Mouse (Mus musculus): ENCODE data around the gene Pglyrp1.
A peak's percentile ranks its signal among the peaks of the same experiment; 100 is the strongest.

The Pglyrp1 gene

DNA sequence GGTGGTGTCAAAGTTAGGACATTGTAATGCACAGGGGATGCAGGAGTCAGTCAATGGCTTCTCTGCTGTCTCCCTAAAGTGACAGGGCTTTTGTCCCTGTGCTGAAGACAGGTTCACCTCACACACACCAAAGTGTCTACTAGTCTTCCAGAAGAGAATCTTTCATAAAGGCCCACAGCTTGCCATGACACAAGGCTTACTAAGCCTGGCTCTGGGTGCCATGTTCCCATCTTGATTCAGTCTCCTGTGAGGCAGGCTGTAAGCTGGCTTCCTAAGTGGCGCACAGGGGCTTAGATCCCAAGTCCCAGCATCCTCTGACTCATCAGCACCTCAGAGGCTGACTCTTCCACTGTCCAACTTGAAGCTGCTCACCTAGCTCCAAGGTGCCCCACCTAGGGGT is 15.8 kb downstream of the Pglyrp1 start:
- no peak for DNase-seq (ENCODE audit: inconsistent ontology term)

- DNase-seq (ENCODE audit: inconsistent ontology term) = no peak
Measured at GRCm38 (mm10) chr7:18890848-18891247, 19.7 kb downstream of the Pglyrp1 start.

- DNase-seq (ENCODE audit: inconsistent ontology term) = peak; percentile 81
Measured at GRCm38 (mm10) chr7:18891872-18892599, 20.9 kb downstream of the Pglyrp1 start.

GRCm38 (mm10) chr7:18893009-18893408 is 21.9 kb downstream of the Pglyrp1 start:
- no peak for DNase-seq (ENCODE audit: inconsistent ontology term)

DNA sequence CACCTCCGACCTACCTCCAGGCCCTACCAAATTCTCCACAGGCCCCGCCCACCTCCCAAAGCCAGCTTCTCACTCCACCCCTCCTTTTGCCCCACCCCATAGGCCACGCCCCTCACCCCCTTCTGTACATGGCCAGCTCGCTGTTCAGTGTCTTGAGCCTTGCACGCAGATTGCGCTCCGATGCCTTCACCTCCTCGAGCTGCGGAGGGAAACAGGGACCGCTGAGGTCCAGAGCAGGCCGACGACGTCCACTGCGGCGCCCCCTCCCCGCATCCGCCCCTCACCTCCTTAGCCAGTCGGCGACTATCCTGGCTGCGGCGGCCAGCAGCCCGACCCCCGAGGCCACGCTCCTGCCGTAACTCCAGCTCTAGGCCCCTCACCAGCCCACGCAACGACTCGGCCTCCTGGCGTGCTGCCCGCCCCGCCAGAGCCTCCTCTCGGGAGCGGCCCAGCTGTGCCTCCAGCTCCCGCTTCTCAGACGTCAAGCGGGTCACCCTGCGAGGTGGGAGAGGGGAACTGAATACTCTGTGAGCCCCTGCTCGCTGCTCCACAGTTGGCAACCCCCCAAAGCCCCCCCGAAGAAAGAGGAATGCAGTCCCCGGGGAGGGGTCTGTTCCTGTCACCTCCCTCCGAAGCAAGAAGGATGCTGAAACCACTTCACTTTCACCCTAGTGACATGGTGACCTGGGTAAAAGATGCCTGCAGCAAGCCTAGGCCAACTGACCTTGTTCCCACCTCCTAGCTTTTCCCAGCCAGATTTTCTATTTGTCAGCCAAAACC is 22.7 kb downstream of the Pglyrp1 start:
- peak; percentile 63 for DNase-seq (ENCODE audit: inconsistent ontology term)

DNA sequence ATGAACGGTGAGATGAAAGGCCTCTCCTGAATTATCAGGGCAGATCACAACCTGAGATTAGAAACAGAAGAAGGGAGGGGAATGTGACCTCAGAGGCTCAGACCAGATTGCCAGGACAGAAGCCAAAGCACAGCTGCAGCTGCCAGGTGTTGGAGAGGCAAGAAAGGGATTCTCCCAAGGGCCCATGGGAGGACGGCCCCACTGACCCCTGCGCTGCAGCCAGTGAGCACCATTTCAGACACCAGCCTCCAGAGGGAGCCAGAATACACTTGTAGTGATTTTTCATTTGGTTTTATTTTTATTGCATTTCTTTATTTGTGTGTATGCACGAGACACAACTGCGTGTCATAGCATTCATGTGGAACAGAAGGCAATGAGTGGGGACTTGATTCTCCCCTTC is 25.4 kb downstream of the Pglyrp1 start:
- peak; percentile 27 for DNase-seq (ENCODE audit: inconsistent ontology term)

DNA sequence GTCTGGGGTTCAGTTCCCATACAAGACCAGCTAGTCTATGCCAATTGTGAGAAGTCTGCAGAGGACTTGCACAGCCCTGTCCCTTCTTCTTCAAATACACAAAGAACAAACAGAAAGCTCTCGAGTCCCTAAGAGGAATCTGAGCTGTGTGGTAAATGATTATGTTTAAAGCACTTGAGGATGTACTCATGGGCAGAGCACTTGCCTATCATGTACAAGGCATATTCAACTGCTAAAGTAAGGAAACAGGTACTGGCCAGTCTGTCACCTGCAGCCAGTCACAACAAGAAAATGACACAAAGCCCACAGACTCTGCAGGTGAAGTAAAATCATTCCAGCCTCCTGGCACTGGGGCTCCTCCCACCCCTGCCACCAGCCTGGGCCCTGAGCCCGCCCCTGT is 29.4 kb downstream of the Pglyrp1 start:
- no peak for DNase-seq (ENCODE audit: inconsistent ontology term)

- no peak for DNase-seq (ENCODE audit: inconsistent ontology term)
Measured at GRCm38 (mm10) chr7:18902486-18902885, 31.4 kb downstream of the Pglyrp1 start.

GRCm38 (mm10) chr7:18904971-18905370 is 33.8 kb downstream of the Pglyrp1 start:
- no peak for DNase-seq (ENCODE audit: inconsistent ontology term)

GRCm38 (mm10) chr7:18909797-18910196 is 38.7 kb downstream of the Pglyrp1 start:
- no peak for DNase-seq (ENCODE audit: inconsistent ontology term)

- peak; percentile 100 for DNase-seq (ENCODE audit: inconsistent ontology term)
Measured at GRCm38 (mm10) chr7:18910241-18910831, 39.2 kb downstream of the Pglyrp1 start, which contains the start of gene Ccdc61. Ccdc61 (minus strand) TSS chr7:18910415.

- no peak for DNase-seq (ENCODE audit: inconsistent ontology term)
Measured at GRCm38 (mm10) chr7:18916254-18916653, 45.1 kb downstream of the Pglyrp1 start.

DNA sequence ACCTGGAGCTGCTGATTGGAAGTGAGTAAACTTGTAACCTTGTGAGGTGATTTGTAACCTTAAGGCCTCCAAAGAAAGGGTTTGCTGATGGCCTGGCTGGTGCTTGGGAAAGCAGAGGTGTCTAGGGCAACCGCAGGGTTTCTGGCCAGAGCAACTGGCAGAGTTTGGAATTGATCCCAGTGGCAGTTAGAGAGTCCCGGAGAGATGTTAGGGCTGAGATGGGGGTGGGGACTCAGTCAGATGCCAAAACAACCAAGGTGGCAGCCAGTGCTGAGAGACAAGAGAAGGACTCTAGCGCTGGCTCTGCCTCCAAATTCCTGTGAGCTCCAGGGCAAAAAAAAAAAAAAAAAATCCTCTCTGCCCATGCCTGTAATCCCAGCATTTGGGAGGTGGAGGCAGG is 46.8 kb downstream of the Pglyrp1 start:
- DNase-seq (ENCODE audit: inconsistent ontology term) = peak; percentile 53

DNA sequence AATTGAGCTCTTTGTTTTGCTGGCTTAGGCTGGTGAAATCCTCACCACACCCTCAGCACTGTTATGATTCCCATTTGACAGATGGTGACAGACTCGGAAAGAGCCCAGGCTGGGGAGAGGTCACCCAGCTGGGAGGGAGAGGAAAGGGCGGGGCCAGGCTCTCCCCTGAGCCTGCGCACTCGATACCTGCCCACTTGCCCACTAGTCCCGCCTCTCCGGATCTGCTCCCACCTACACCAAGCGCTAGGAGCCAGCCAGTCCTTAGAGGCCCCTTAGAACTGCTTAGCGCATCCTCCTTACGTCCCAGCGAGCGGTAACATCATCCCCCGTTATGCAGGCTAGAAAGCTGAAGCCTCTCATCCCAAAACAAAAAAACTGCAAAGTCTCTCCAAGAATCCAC is 49.9 kb downstream of the Pglyrp1 start:
- DNase-seq (ENCODE audit: inconsistent ontology term) = peak; percentile 28

- no peak for DNase-seq (ENCODE audit: inconsistent ontology term)
Measured at GRCm38 (mm10) chr7:18922807-18923206, 51.7 kb downstream of the Pglyrp1 start.

DNA sequence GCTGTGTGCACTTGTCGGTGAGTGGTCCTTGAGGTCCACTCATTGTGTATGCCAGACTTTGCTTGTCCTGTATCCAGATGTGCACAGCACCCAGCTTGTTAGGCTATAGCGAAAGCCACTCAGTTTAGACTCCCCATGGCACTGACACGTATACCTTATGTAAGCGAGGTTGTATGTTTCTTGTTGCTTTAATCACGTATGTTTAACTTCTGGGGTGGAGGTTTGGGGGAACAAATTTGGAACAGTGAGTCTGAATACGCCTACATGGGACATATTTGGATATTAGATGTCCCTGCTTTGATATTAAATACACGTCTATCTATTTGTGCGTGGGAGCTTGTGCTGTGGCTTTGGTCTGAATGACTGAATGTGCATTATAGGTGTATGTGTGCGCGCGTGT is 52.1 kb downstream of the Pglyrp1 start:
- DNase-seq (ENCODE audit: inconsistent ontology term) = no peak

- no peak for DNase-seq (ENCODE audit: inconsistent ontology term)
Measured at GRCm38 (mm10) chr7:18923711-18924191, 52.6 kb downstream of the Pglyrp1 start.

DNA sequence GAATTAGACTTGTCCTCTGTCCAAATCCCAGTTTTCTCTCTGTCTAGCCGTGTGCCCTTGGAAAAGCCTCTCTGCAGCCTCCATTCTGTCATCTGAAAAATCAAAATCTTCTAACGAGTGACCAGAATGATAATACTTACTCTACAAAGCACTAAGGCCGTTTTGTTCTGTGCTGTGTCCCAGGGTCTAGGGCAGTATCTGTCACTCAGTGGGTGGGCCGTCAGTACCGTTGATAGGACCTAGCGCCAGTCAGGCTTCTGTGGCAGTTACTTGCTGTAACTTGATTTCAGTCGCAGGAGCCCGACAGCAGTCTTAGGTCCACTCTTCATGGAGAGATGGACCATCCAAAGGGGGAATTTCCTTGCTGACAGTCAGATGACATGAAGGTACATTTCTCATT is 53.2 kb downstream of the Pglyrp1 start:
- DNase-seq (ENCODE audit: inconsistent ontology term) = no peak

DNA sequence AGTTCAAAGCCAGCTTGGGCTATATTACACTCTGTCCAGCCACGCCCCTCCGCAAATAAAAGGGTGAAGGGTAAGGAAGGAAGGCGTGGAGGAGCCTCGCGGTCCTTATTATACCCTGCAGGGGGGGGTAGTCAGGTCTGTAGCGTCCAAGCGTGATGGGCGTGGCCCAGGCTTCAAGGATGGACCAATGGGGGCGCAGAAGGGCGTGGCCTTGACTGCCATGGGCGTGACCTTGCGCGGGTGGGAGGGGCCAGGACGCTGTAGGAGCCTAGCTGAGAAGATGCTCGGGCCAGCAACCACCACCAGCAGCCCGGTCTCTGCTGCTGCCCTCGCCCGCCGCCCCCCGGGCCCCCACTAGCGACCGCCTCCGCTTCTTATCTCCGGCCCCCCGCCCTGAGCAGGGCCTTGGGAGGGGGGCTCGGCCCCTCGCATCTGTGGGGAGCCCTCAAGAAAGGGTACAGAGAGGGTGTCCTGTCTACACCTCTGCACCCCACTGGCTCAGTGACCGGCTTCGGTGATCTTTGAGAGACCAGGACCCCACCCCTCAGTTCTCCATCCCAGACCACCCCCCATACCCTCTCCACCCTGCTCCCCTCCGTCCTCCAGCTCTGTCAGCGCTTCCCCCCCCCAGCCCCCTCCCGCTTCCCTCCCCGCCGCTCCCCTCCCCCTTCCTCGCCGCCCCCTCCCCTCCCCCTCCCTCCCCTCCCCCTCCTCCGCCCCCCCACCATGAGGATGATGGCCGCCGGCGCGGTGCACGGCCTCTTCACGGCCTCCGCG is 54.2 kb downstream of the Pglyrp1 start, which contains the start of gene Nova2:
Gene Nova2 (plus strand): TSS at position 727 of the 777 bp plus-strand sequence.
- DNase-seq (ENCODE audit: inconsistent ontology term) = peak; percentile 88

DNA sequence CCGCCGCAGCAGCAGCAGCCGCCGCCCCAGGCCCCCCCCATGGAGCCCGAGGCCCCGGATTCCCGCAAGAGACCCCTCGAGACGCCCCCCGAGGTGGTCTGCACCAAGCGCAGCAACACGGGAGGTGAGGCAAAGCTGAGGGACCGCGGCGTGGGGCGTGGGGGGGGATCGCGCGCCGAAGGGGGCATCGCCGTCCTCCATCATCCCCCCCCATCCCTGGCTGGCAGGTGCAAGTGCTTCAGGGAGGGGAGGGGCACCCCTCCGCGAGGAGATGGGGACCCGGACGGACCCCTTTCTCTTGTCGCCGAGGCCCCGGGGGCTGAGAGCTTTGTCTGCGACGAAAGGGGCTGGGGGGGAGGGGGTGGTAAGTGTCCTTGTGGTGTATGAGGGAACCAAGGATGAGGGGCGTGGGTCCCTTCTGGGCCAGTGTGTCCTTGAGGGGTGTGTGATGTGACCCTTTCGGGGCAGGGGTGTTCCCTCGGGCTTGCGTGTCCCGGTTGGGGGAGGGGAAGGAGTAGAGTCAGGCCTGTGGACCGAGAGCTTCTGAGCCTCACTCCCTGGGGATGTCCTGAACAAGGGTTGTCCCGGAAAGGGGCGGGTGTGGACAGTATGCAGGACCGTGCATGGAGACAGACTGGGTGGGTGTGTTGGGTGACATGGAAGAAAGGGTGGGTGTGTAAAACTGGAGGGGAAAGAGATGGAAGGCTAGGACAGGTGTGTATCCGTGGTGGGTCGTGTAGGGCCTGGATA is 55.1 kb downstream of the Pglyrp1 start:
- no peak for DNase-seq (ENCODE audit: inconsistent ontology term)

DNA sequence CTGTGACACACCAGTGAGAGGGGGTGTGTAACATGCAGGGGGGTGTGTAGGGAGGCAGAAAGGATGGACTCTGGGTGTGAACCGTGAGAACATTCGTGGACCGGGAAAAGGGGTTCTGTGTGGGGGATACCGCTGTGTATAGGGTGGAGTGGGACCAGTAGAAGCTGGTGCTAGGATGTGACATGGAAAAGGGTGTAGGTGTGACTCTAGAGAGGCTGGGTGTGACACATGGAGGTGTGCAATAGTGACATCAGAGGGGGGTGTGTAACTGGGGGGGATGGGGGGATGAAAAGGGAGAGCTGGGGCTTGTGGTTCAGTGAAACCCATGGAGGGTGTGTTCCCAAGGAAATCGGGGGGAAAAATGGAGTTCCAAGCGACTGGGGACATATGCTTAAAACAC is 55.8 kb downstream of the Pglyrp1 start:
- no peak for DNase-seq (ENCODE audit: inconsistent ontology term)

Data from Muller cell, postnatal 12 days (primary cell).